Mouse (Mus musculus): ENCODE data around the gene Pgghg. TPM values are rescaled to one million over a fixed set of nuclear protein-coding genes. Genes with fewer than 3 reads are reported as not detected.

Pgghg gene
- polyA plus RNA-seq, 1 experiment from 2014 or later = 8.7 TPM

GRCm38 (mm10) chr7:140987182-140988138 is 46.3 kb downstream of the Pgghg start:
- 86% methylated on average over 17 of the region's 17 CpGs for WGBS
- Histone ChIP-seq H3K4me1 (no peaks in the 10 kb centered on the region), H3K9me3 (no peaks in the 10 kb centered on the region), H3K9ac (replicated peaks) (no peak overlapping the region), H3K27ac (replicated peaks) (no peak overlapping the region), H3K4me3 (no peak overlapping the region), H3K4me2 (replicated peaks) (no peak overlapping the region), H3K27me3 (no peaks in the 10 kb centered on the region), H3K36me3 (no peaks in the 10 kb centered on the region)
- ATAC-seq (replicated peaks) = no peak

GRCm38 (mm10) chr7:140989022-140989421 is 47.8 kb downstream of the Pgghg start:
- ATAC-seq (replicated peaks) = no peak
- H3K9ac ChIP-seq (replicated peaks) = no peak overlapping the region
- no peak overlapping the region for H3K27ac ChIP-seq (replicated peaks)
- H3K4me3 ChIP-seq = no peak overlapping the region
- no peaks in the 10 kb centered on the region for H3K9me3 ChIP-seq
- WGBS = 80% methylated on average over 4 of the region's 4 CpGs
- H3K27me3 ChIP-seq = no peaks in the 10 kb centered on the region
- H3K36me3 ChIP-seq = no peaks in the 10 kb centered on the region
- no peak overlapping the region for H3K4me2 ChIP-seq (replicated peaks)
- no peaks in the 10 kb centered on the region for H3K4me1 ChIP-seq

GRCm38 (mm10) chr7:140990185-140990584 is 49.0 kb downstream of the Pgghg start:
- Histone ChIP-seq H3K27ac (replicated peaks) (no peak overlapping the region), H3K4me3 (no peak overlapping the region), H3K36me3 (no peaks in the 10 kb centered on the region), H3K4me2 (replicated peaks) (no peak overlapping the region), H3K9me3 (no peaks in the 10 kb centered on the region), H3K27me3 (no peaks in the 10 kb centered on the region), H3K4me1 (no peaks in the 10 kb centered on the region), H3K9ac (replicated peaks) (no peak overlapping the region)
- ATAC-seq (replicated peaks) = no peak
- 77% methylated on average over 6 of the region's 6 CpGs for WGBS

- 72% methylated on average over 5 of the region's 5 CpGs for WGBS
- Histone ChIP-seq H3K27me3 (no peaks in the 10 kb centered on the region), H3K9me3 (no peaks in the 10 kb centered on the region), H3K4me3 (no peak overlapping the region), H3K36me3 (no peaks in the 10 kb centered on the region), H3K4me1 (no peaks in the 10 kb centered on the region), H3K9ac (replicated peaks) (no peak overlapping the region), H3K4me2 (replicated peaks) (no peak overlapping the region), H3K27ac (replicated peaks) (no peak overlapping the region)
- ATAC-seq (replicated peaks) = no peak
Observed at GRCm38 (mm10) chr7:140990622-140991021, 49.4 kb downstream of the Pgghg start.

GRCm38 (mm10) chr7:140991117-140991689 is 50.0 kb downstream of the Pgghg start:
- no peaks in the 10 kb centered on the region for H3K27me3 ChIP-seq
- H3K36me3 ChIP-seq = no peaks in the 10 kb centered on the region
- H3K27ac ChIP-seq (replicated peaks) = no peak overlapping the region
- no peak overlapping the region for H3K4me3 ChIP-seq
- H3K4me1 ChIP-seq = no peaks in the 10 kb centered on the region
- H3K4me2 ChIP-seq (replicated peaks) = no peak overlapping the region
- H3K9ac ChIP-seq (replicated peaks) = no peak overlapping the region
- 91% methylated on average over 14 of the region's 14 CpGs for WGBS
- ATAC-seq (replicated peaks) = no peak
- no peaks in the 10 kb centered on the region for H3K9me3 ChIP-seq

Other genes with a start within 250 kb of the Pgghg start
- gene Olfr541, start 244.1 kb upstream of the Pgghg start, polyA plus RNA-seq (2015; fragmentation: Nextera tagmentation; extraction: Ambion mirVana) = not detected in 2 replicates
- not detected in 2 replicates for gene Cyp2e1, start 177.7 kb upstream of the Pgghg start, polyA plus RNA-seq (2015; fragmentation: Nextera tagmentation; extraction: Ambion mirVana)
- gene Syce1, start 153.5 kb upstream of the Pgghg start, polyA plus RNA-seq (2015; fragmentation: Nextera tagmentation; extraction: Ambion mirVana) = 0.13 and 0.55 TPM in 2 replicates
- 11.1 and 12.7 TPM in 2 replicates for gene Zfp941, start 119.2 kb upstream of the Pgghg start, polyA plus RNA-seq (2015; fragmentation: Nextera tagmentation; extraction: Ambion mirVana)
- gene Urah, start 106.4 kb upstream of the Pgghg start, polyA plus RNA-seq (2015; fragmentation: Nextera tagmentation; extraction: Ambion mirVana) = not detected in 2 replicates
- not detected in 2 replicates for gene Scgb1c1, start 95.8 kb upstream of the Pgghg start, polyA plus RNA-seq (2015; fragmentation: Nextera tagmentation; extraction: Ambion mirVana)
- 0.10 TPM in 1 of 2 replicates, not detected in the other for gene Odf3, start 93.6 kb upstream of the Pgghg start, polyA plus RNA-seq (2015; fragmentation: Nextera tagmentation; extraction: Ambion mirVana)
- gene Gm45785, start 85.1 kb upstream of the Pgghg start, polyA plus RNA-seq (2015; fragmentation: Nextera tagmentation; extraction: Ambion mirVana) = not detected in 2 replicates
- 91.2 and 96.9 TPM in 2 replicates for gene Ric8a, start 84.4 kb upstream of the Pgghg start, polyA plus RNA-seq (2015; fragmentation: Nextera tagmentation; extraction: Ambion mirVana)
- gene Bet1l, start 83.8 kb upstream of the Pgghg start, polyA plus RNA-seq (2015; fragmentation: Nextera tagmentation; extraction: Ambion mirVana) = 44.3 and 46.9 TPM in 2 replicates
- gene Psmd13, start 59.4 kb upstream of the Pgghg start, polyA plus RNA-seq (2015; fragmentation: Nextera tagmentation; extraction: Ambion mirVana) = 283 and 287 TPM in 2 replicates
- gene Sirt3, start 59.1 kb upstream of the Pgghg start, polyA plus RNA-seq (2015; fragmentation: Nextera tagmentation; extraction: Ambion mirVana) = 33.6 and 36.5 TPM in 2 replicates
- not detected in 2 replicates for gene Cox8b, start 40.9 kb upstream of the Pgghg start, polyA plus RNA-seq (2015; fragmentation: Nextera tagmentation; extraction: Ambion mirVana)
- 0.24 and 0.28 TPM in 2 replicates for gene Nlrp6, start 20.5 kb upstream of the Pgghg start, polyA plus RNA-seq (2015; fragmentation: Nextera tagmentation; extraction: Ambion mirVana)
- gene Ifitm5, start 8.9 kb downstream of the Pgghg start, polyA plus RNA-seq (2015; fragmentation: Nextera tagmentation; extraction: Ambion mirVana) = 0.51 and 0.70 TPM in 2 replicates
- not detected in 2 replicates for gene Gm45717, start 14.5 kb downstream of the Pgghg start, polyA plus RNA-seq (2015; fragmentation: Nextera tagmentation; extraction: Ambion mirVana)
- gene Ifitm2, start 14.6 kb downstream of the Pgghg start, polyA plus RNA-seq (2015; fragmentation: Nextera tagmentation; extraction: Ambion mirVana) = 126 and 142 TPM in 2 replicates
- 6.5 and 7.6 TPM in 2 replicates for gene Ifitm1, start 25.8 kb downstream of the Pgghg start, polyA plus RNA-seq (2015; fragmentation: Nextera tagmentation; extraction: Ambion mirVana)
- gene Ifitm3, start 69.4 kb downstream of the Pgghg start, polyA plus RNA-seq (2015; fragmentation: Nextera tagmentation; extraction: Ambion mirVana) = 21.7 and 24.9 TPM in 2 replicates
- not detected in 2 replicates for gene Ifitm6, start 76.5 kb downstream of the Pgghg start, polyA plus RNA-seq (2015; fragmentation: Nextera tagmentation; extraction: Ambion mirVana)
- not detected in 2 replicates for gene Gm17387, start 87.7 kb downstream of the Pgghg start, polyA plus RNA-seq (2015; fragmentation: Nextera tagmentation; extraction: Ambion mirVana)
- gene B4galnt4, start 119.7 kb downstream of the Pgghg start, polyA plus RNA-seq (2015; fragmentation: Nextera tagmentation; extraction: Ambion mirVana) = 47.3 and 50.0 TPM in 2 replicates
- gene Pkp3, start 136.8 kb downstream of the Pgghg start, polyA plus RNA-seq (2015; fragmentation: Nextera tagmentation; extraction: Ambion mirVana) = not detected in 2 replicates
- 1.8 and 2.0 TPM in 2 replicates for gene Sigirr, start 159.2 kb downstream of the Pgghg start, polyA plus RNA-seq (2015; fragmentation: Nextera tagmentation; extraction: Ambion mirVana)
- gene Ano9, start 176.4 kb downstream of the Pgghg start, polyA plus RNA-seq (2015; fragmentation: Nextera tagmentation; extraction: Ambion mirVana) = 0.09 TPM in 1 of 2 replicates, not detected in the other
- gene Ptdss2, start 181.0 kb downstream of the Pgghg start, polyA plus RNA-seq (2015; fragmentation: Nextera tagmentation; extraction: Ambion mirVana) = 74.5 TPM in 2 replicates
- 42.3 and 44.0 TPM in 2 replicates for gene Rnh1, start 231.5 kb downstream of the Pgghg start, polyA plus RNA-seq (2015; fragmentation: Nextera tagmentation; extraction: Ambion mirVana)

Measured in forebrain, embryonic 15.5 days (tissue).